Mouse (Mus musculus): ENCODE measurements around the gene Man2a2.

DNA sequence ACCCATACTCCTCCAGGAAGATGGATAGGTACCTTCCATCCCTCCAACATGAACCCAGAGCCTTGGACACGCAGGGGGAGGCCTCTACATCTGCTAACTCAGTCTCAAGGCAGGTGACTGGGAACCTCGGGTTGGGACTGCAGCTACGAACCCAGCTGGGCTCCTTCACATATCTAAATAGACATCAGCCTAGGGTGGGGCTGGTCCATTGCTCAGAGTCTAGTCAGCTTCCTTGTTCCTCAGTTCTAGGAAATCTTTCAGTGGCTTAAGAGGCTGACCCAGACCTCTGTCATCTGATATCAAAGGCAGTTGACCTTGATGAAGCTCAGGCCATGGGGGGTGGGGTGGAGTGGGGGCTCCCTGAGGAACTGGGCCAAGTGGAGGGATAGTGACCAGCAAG is 48.1 kb upstream of the Man2a2 start:
- TF ChIP-seq NANOG (IDR thresholded peaks at IDR 0.05; ENCODE audit: borderline replicate concordance, low read length) (no peak), CTCF (conservative IDR thresholded peaks at IDR 0.05; ENCODE audit: low read length) (no peak), POU5F1 (IDR thresholded peaks at IDR 0.05; ENCODE audit: borderline replicate concordance, low read length) (no peak)
